Mouse (Mus musculus) skeletal muscle tissue, adult 2 months (tissue): ENCODE results near the gene Col6a1.

Source experiments
- DNase-seq: peaks from one replicate; pipeline ENCODE4 v3.0.0-alpha.2; 2012; ENCODE audit warnings: low read depth, low spot score

The Col6a1 gene

DNA sequence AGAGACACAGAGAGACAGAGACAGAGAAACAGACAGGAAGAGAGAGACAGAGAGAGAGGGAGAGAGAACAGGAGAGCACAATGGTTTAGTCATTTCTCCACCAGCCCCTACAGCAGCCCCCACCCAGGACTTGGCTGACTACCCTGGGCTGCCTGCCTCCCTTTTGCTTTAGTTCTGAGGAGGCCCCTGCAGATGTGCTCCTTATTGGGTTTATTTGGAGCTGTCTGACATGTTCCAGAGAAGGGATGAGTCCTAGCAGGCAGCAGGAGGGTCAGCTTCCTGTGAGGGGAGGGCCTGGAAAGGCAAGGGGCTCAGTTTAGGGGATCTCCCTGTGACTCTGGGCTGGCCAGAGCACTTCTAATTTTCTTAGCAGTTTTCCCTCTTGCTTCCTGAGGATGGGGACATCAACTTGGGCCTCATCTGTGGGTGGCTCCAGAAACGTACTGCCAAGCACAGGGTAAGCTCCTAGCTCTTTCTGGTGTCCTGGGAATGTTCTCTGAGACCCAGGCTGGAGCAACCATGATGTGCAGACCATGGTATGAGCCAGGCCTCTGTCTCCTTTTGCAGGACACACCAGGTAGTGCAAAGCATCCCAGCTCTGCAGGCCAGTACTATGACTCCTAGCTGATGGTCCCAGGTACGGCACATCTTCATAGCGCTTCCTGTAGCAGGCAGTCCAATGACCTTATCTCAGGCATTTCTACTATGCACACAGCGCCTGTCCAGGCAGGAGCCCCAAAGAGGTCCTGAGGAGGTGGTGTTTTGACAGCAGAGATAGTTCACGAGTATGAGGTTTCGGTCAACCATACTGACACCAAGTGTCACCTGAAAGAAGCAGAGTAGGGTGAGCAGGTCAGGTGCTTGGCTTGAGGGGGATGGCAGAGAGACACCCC lies 45.0 kb downstream of the Col6a1 start:
- no peak for DNase-seq

GRCm38 (mm10) chr10:76678122-76678521 lies 47.8 kb downstream of the Col6a1 start:
- peak; percentile 45 for DNase-seq

GRCm38 (mm10) chr10:76675268-76675667 lies 50.7 kb downstream of the Col6a1 start:
- DNase-seq = no peak

DNA sequence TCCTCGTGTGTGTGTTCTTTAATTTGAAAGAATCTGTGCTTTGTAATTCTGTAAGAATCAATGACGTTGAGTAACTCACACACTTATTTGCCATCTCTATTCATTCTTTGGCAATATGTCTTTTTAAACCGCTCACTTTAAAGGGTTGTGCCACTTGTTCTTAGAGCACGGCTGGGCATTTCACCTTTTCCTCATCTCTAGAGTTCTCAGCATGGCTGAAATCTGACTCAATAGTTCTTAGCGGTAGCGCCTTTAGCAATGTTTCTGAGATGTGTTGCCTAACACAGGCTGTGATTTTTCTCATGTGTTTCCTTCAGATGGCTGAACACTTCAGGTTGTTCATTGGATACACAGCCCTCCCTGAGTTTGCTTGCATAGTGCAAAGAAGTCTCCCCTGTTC lies 51.4 kb downstream of the Col6a1 start:
- no peak for DNase-seq

DNA sequence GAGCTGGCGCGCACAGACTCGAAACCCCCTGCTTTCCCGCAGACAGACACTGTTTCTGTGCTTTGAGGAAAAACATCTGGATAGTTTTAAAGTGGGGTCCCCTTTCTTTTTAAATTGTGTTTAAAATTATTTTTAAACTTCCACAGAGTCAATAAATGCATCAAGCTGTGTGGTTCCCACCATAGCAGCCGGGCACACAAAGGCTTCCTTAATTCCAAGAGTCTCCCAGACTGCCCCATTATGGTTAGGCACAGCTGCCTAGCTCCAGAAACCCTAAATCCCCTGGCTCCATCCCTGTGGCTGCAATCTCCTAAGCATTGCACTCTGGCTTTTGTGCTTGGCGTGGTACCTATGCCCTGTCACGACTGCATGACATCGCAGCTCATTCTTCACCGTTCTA lies 54.0 kb downstream of the Col6a1 start:
- DNase-seq = no peak

- DNase-seq = peak; percentile 70
Observed at GRCm38 (mm10) chr10:76668947-76669284, 57.1 kb downstream of the Col6a1 start.

GRCm38 (mm10) chr10:76668261-76668946 lies 57.6 kb downstream of the Col6a1 start:
- no peak for DNase-seq

DNA sequence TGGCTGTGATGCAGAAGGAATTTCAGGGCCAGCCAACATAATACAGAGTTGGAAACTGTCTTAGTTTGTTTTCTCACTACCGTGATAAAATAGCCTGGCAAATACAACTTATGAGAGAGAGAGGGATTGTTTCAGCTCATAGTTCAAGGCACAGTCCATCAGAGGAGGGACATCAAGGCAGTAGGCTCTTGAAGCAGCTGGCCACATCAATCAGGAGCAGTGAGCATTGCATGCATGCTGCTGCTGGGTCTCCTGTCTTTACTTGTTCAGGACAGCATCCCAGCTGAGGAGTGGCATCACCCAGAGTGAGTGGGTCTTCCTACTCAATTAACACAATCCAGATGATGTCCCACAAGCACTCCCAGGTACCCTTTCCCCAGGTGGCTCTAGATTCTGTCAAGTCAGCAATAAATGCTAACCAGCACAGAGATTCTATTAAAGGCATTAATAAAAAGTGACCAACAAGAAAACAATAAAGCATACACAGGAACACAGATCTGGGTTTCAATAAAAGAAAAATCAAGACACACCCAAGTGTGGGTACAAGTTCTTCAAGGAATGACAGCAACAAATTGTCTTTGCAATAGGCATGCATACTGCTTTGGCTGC lies 58.7 kb downstream of the Col6a1 start:
- no peak for DNase-seq

DNA sequence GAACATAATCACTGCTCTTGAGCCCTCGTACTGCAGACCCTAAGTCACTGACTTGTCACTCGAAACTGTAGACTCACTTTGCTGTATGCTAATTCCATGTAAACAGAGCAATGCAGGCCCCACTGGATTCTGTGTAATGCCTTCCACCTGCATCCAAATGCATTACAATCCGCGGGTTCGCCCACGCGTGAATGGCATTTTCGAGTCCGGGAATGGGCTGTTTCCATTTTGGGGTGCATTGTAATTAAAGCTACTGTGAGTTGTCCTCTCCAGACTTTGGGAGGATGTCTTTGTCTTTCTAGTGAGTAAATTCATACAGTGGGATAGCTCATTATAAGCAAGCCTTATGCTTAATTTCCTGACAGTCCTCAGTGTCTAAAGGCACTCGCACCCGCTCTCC lies 60.4 kb downstream of the Col6a1 start:
- DNase-seq = no peak

DNA sequence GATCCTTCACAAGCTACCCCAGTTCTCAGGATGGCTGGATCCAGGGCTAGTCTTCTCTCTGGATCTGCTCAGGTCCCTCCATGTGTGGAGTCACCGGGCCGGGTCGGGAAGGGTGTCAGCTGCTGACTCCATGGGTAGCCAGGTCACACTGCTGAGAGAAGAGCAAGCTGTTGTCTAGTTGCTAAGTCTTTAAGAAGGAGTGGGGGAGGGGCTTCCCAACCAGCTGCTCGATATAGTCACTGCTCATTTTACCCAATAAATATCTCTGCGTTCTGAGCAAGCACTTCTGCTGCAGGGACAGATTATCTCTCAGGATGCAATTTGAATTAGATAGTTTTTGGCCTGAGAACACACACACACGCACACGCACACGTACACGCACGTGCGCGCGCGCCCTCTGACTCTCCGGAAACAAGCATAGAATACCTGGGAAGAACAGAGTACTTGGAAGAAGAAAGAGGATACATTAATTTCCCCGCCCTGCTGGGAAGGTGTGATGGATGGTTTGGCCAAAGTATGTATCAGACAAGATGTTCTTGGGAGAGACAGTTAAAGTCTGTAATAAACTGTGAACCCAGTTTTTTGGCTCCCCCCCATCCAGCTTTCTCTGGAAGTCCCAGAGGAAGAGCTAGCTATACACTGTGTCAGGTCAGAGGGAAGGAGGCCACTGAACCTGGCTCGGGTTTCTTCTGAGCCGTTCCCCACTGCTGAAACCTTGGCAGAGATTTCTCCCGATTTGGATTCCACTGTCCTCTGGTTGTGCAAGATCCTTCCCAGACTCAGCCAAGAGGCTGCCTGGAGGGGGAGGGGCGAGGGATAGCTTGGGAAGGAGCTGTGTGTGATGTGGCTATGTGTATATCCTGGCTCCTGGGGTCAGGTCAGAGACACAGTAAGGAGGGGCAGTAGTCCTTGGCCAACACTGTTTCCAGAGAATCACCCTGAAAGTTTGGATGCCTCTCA lies 61.5 kb downstream of the Col6a1 start:
- DNase-seq = peak; percentile 93
